Mouse (Mus musculus): ENCODE measurements at regions not wholly inside any gene's neighbourhood (a gene's known extent, or its start where the extent isn't known, plus 50 kb on each side); places are given as distances from the start of the nearest gene placed in this dataset.
A peak's percentile ranks its signal among the peaks of the same experiment; 100 is the strongest.

- DNase-seq, result no peak
These were observed 267.4 kb downstream of the Foxo1 start for GRCm38 (mm10) chr3:52535411-52536021.

- no peak for DNase-seq
These were observed 266.0 kb downstream of the Foxo1 start for GRCm38 (mm10) chr3:52534118-52534517.

- no peak for DNase-seq
These were observed 263.7 kb downstream of the Foxo1 start for GRCm38 (mm10) chr3:52531686-52532351.

GRCm38 (mm10) chr3:52530406-52530970, 262.4 kb downstream of the Foxo1 start:
- DNase-seq, result no peak

- DNase-seq, result no peak
These were observed 261.0 kb downstream of the Foxo1 start for GRCm38 (mm10) chr3:52529136-52529535.

GRCm38 (mm10) chr3:52528521-52528920, 260.4 kb downstream of the Foxo1 start:
- no peak for DNase-seq

- no peak for DNase-seq
These were observed 259.6 kb downstream of the Foxo1 start for GRCm38 (mm10) chr3:52527781-52528180.

GRCm38 (mm10) chr3:52527010-52527754, 259.0 kb downstream of the Foxo1 start:
- DNase-seq, result no peak

GRCm38 (mm10) chr3:52522886-52523285, 254.8 kb downstream of the Foxo1 start:
- no peak for DNase-seq

GRCm38 (mm10) chr3:52520609-52520947, 252.4 kb downstream of the Foxo1 start:
- no peak for DNase-seq

- DNase-seq, result no peak
These were observed 251.9 kb downstream of the Foxo1 start for GRCm38 (mm10) chr3:52519910-52520608.

GRCm38 (mm10) chr3:52517808-52518207, 249.7 kb downstream of the Foxo1 start:
- no peak for DNase-seq

GRCm38 (mm10) chr3:52516691-52517090, 248.6 kb downstream of the Foxo1 start:
- DNase-seq, result no peak

GRCm38 (mm10) chr3:52512761-52513160, 244.6 kb downstream of the Foxo1 start:
- no peak for DNase-seq

GRCm38 (mm10) chr3:52511549-52511948, 243.4 kb downstream of the Foxo1 start:
- DNase-seq, result peak; percentile 12

- DNase-seq, result no peak
These were observed 242.7 kb downstream of the Foxo1 start for GRCm38 (mm10) chr3:52510831-52511230.

GRCm38 (mm10) chr3:52510088-52510765, 242.1 kb downstream of the Foxo1 start:
- peak; percentile 39 for DNase-seq

GRCm38 (mm10) chr3:52503925-52504324, 235.8 kb downstream of the Foxo1 start:
- no peak for DNase-seq

GRCm38 (mm10) chr3:52502223-52502622, 234.1 kb downstream of the Foxo1 start:
- DNase-seq, result peak; percentile 36

- no peak for DNase-seq
These were observed 233.5 kb downstream of the Foxo1 start for GRCm38 (mm10) chr3:52501614-52502013.

- DNase-seq, result no peak
These were observed 231.9 kb downstream of the Foxo1 start for GRCm38 (mm10) chr3:52500026-52500425.

GRCm38 (mm10) chr3:52499581-52499980, 231.4 kb downstream of the Foxo1 start:
- DNase-seq, result no peak
